Mouse (Mus musculus) spleen, embryonic (tissue): Measurements from ENCODE around the gene Nr1d1.

Source experiments
- CTCF ChIA-PET: fragments of 350-600 bp; sonication (Branson Sonifier 250); formaldehyde crosslinking; loops from one replicate; lab custom pipeline; 2022; lab: Charles Lee

Gene Nr1d1

GRCm38 (mm10) chr11:98755726-98756380, 19.3 kb downstream of the Nr1d1 start:
- CTCF ChIA-PET: interaction anchor here (0.7 kb wide), 1 partner anchor 82 kb away, joined by 3 read pairs; no protein-coding TSS in a partner anchor

- CTCF ChIA-PET: no interaction called here
Measured at GRCm38 (mm10) chr11:98754621-98755181, 20.4 kb downstream of the Nr1d1 start.

- CTCF ChIA-PET: interaction anchor here (0.6 to 1.0 kb wide), 2 partner anchors 13 to 55 kb away, joined by 3 read pairs; no protein-coding TSS in a partner anchor
Measured at GRCm38 (mm10) chr11:98754151-98754620, 20.9 kb downstream of the Nr1d1 start.

GRCm38 (mm10) chr11:98753264-98753663, 21.9 kb downstream of the Nr1d1 start:
- CTCF ChIA-PET: interaction anchor here (0.7 to 1.0 kb wide), 2 partner anchors 40 to 56 kb away, joined by 3 read pairs; no protein-coding TSS in a partner anchor

- CTCF ChIA-PET: no interaction called here
Measured at GRCm38 (mm10) chr11:98752562-98753140, 22.5 kb downstream of the Nr1d1 start.

GRCm38 (mm10) chr11:98751221-98751782, 23.8 kb downstream of the Nr1d1 start:
- CTCF ChIA-PET: no interaction called here

- CTCF ChIA-PET: interaction anchor here (0.7 kb wide), 1 partner anchor 67 kb away, joined by 3 read pairs; no protein-coding TSS in a partner anchor
Measured at GRCm38 (mm10) chr11:98750351-98751201, 24.6 kb downstream of the Nr1d1 start.

GRCm38 (mm10) chr11:98749716-98750115, 25.4 kb downstream of the Nr1d1 start:
- CTCF ChIA-PET: interaction anchor here (0.7 kb wide), 1 partner anchor 68 kb away, joined by 3 read pairs; no protein-coding TSS in a partner anchor

GRCm38 (mm10) chr11:98748506-98749416, 26.4 kb downstream of the Nr1d1 start:
- CTCF ChIA-PET: no interaction called here

GRCm38 (mm10) chr11:98747804-98748505, 27.2 kb downstream of the Nr1d1 start:
- CTCF ChIA-PET: interaction anchor here (0.6 kb wide), 1 partner anchor 9 kb away, joined by 3 read pairs; no protein-coding TSS in a partner anchor

GRCm38 (mm10) chr11:98746855-98747693, 28.1 kb downstream of the Nr1d1 start:
- CTCF ChIA-PET: interaction anchor here (0.6 kb wide), 3 partner anchors 8 to 1782 kb away, joined by 3 to 6 read pairs (median 5); no protein-coding TSS in a partner anchor

- CTCF ChIA-PET: interaction anchor here (0.6 kb wide), 1 partner anchor 9 kb away, joined by 6 read pairs; no protein-coding TSS in a partner anchor
Measured at GRCm38 (mm10) chr11:98745932-98746853, 28.9 kb downstream of the Nr1d1 start.

- CTCF ChIA-PET: interaction anchor here (1.0 kb wide), 1 partner anchor 15 kb away, joined by 4 read pairs; the partner anchor contains the start of gene Med24
Measured at GRCm38 (mm10) chr11:98744456-98745019, 30.6 kb downstream of the Nr1d1 start.

GRCm38 (mm10) chr11:98743655-98744345, 31.3 kb downstream of the Nr1d1 start:
- CTCF ChIA-PET: interaction anchor here (0.8 to 1.0 kb wide), 3 partner anchors 14 to 86 kb away, joined by 3 to 4 read pairs (median 3); partner anchors contain the start of gene Med24

- CTCF ChIA-PET: interaction anchor here (0.8 to 3.1 kb wide), 6 partner anchors 12 to 120 kb away, joined by 3 to 11 read pairs (median 4); no protein-coding TSS in a partner anchor
Measured at GRCm38 (mm10) chr11:98742397-98743291, 32.5 kb downstream of the Nr1d1 start.
